Mouse (Mus musculus): ENCODE data around the gene 2310034G01Rik.

Gene 2310034G01Rik

GRCm38 (mm10) chr19:46314872-46315742 is 35.0 kb downstream of the 2310034G01Rik start:
- no peak for DNase-seq (ENCODE audit: low spot score)

- DNase-seq (ENCODE audit: low spot score): no peak
Measured at GRCm38 (mm10) chr19:46314151-46314601, 35.9 kb downstream of the 2310034G01Rik start.

GRCm38 (mm10) chr19:46313591-46313990 is 36.5 kb downstream of the 2310034G01Rik start:
- DNase-seq (ENCODE audit: low spot score): no peak

GRCm38 (mm10) chr19:46313116-46313515 is 37.0 kb downstream of the 2310034G01Rik start:
- no peak for DNase-seq (ENCODE audit: low spot score)

- DNase-seq (ENCODE audit: low spot score): no peak
Measured at GRCm38 (mm10) chr19:46312566-46312965, 37.5 kb downstream of the 2310034G01Rik start.

- no peak for DNase-seq (ENCODE audit: low spot score)
Measured at GRCm38 (mm10) chr19:46311341-46311740, 38.8 kb downstream of the 2310034G01Rik start.

- DNase-seq (ENCODE audit: low spot score): no peak
Measured at GRCm38 (mm10) chr19:46310312-46310865, 39.7 kb downstream of the 2310034G01Rik start.

- DNase-seq (ENCODE audit: low spot score): no peak
Measured at GRCm38 (mm10) chr19:46309651-46310305, 40.3 kb downstream of the 2310034G01Rik start.

- DNase-seq (ENCODE audit: low spot score): no peak
Measured at GRCm38 (mm10) chr19:46308706-46309435, 41.2 kb downstream of the 2310034G01Rik start.

GRCm38 (mm10) chr19:46308303-46308702 is 41.8 kb downstream of the 2310034G01Rik start:
- DNase-seq (ENCODE audit: low spot score): no peak

GRCm38 (mm10) chr19:46307781-46308180 is 42.3 kb downstream of the 2310034G01Rik start:
- DNase-seq (ENCODE audit: low spot score): no peak

- no peak for DNase-seq (ENCODE audit: low spot score)
Measured at GRCm38 (mm10) chr19:46306751-46307289, 43.3 kb downstream of the 2310034G01Rik start.

- no peak for DNase-seq (ENCODE audit: low spot score)
Measured at GRCm38 (mm10) chr19:46306268-46306610, 43.9 kb downstream of the 2310034G01Rik start.

GRCm38 (mm10) chr19:46305432-46306267 is 44.5 kb downstream of the 2310034G01Rik start:
- no peak for DNase-seq (ENCODE audit: low spot score)

- no peak for DNase-seq (ENCODE audit: low spot score)
Measured at GRCm38 (mm10) chr19:46304908-46305333, 45.2 kb downstream of the 2310034G01Rik start.

GRCm38 (mm10) chr19:46304216-46304841 is 45.8 kb downstream of the 2310034G01Rik start, which contains the start of gene Nfkb2:
TSS of gene Nfkb2 (plus strand) at chr19:46304320.
- no peak for DNase-seq (ENCODE audit: low spot score)

GRCm38 (mm10) chr19:46303251-46304215 is 46.6 kb downstream of the 2310034G01Rik start:
- no peak for DNase-seq (ENCODE audit: low spot score)

GRCm38 (mm10) chr19:46302551-46302950 is 47.6 kb downstream of the 2310034G01Rik start:
- DNase-seq (ENCODE audit: low spot score): no peak

All from layer of hippocampus, adult 9-10 months (tissue).